Mouse (Mus musculus) erythroblast, embryonic 14.5 days (primary cell): ENCODE data around the gene Rims1.

Experiments used
- GATA1 ChIP-seq: IDR thresholded peaks from 2 replicates; pipeline ENCODE4 v1.6.1; 2012; ENCODE audit warnings: low read length, inconsistent platforms, mixed read lengths
- TAL1 ChIP-seq: IDR thresholded peaks from 3 replicates; pipeline ENCODE4 v1.6.1; 2012; ENCODE audit warnings: low read length, inconsistent platforms, mixed read lengths

DNA sequence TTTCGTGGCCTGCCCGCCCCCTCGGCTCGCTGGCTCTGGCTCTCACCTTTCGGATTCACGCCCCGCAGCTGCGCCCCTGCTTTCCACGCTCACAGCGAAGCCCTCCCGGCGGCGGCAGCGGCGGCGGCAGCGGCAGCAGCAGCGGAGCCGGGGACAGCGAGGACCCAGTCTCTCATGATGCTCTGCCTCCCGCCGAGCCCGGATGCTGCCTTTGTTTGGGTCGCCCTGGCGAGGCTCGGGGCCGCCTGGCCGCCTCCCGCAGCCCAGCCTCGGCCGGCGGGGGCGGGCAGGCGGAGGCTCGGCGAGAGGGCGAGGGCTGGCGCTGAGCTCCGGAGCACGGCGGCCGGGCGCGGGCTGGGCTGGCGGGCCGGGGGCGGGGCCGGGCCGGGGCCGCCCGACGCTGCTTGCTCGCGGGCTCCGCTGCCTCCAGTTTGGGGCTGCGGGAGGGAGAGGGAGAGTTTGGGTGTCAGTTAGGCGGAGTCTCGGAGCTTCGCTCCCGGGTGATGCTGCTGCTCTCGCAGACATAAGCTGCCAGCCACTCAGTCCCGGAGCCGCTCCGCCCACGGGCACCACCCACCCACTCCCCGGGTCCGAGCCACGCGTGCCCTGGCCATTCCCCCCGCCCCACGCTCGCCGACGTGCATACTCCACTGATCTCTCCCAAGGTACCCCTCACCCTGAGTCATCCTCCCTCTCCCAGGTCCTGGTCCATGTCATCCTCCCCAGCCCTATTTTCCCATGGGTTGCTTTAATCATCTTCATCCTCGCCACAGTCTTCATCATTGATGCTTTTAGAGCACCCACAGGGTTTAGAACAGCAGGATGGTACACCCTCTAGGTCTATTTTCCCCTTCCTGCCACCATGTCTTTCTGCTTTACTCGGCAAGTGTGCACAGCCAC, at the start of gene Rims1:
- no peak for TF ChIP-seq TAL1
- TF ChIP-seq GATA1, result no peak
